Mouse (Mus musculus) testis, adult 2 months (tissue): ENCODE data around the gene Slc2a6.

Experiments
- CTCF ChIP-seq: fragments of 200-500 bp; IDR thresholded peaks from 2 replicates; pipeline ENCODE4 v1.5.1; 2012; ENCODE audit warnings: low read depth, mild to moderate bottlenecking, inconsistent platforms, low read length, moderate library complexity; ENCODE audit not compliant: control insufficient read depth, insufficient read depth, insufficient replicate concordance
- POLR2A ChIP-seq: fragments of 200-500 bp; IDR thresholded peaks from 2 replicates; pipeline ENCODE4 v1.6.1; 2012; ENCODE audit warnings: low read depth, mild to moderate bottlenecking, inconsistent platforms, low read length, moderate library complexity; ENCODE audit not compliant: control insufficient read depth

- no peak for TF ChIP-seq CTCF
- TF ChIP-seq POLR2A = no peak
Measured at GRCm38 (mm10) chr2:27067996-27068395, 40.2 kb upstream of the Slc2a6 start.
